Mouse (Mus musculus) liver, embryonic 11.5 days (tissue): ENCODE results near the gene Pwp2. TPM values are rescaled to one million over a fixed set of nuclear protein-coding genes. Genes with fewer than 3 reads are reported as not detected.
A peak's percentile ranks its signal among the peaks of the same experiment; 100 is the strongest.
"Not testable (repeated sequence)": the region's sequence is repeated elsewhere in the genome, so short reads cannot be mapped to it uniquely, and the experiment has no call there.

Experiments used
- ATAC-seq: fragments of 200-750 bp; cut with Nextera tagmentation; replicated peaks from 2 replicates; pipeline ENCODE4 v1.8.0; 2017; ENCODE audit warnings: moderate number of reproducible peaks, mild to moderate bottlenecking, moderate TSS enrichment, moderate library complexity; ENCODE audit not compliant: low FRiP score
- DNase-seq: peaks from one replicate; pipeline ENCODE4 v3.0.0-alpha.2; 2017; ENCODE audit warnings: low spot score
- H3K27ac ChIP-seq: fragments of 300-500 bp; sonication (generic); 2 replicates; pipeline ENCODE4 v1.5.1; 2014; ENCODE audit warnings: mild to moderate bottlenecking, low read depth, low read length, control low read depth
- H3K27me3 ChIP-seq: fragments of 300-500 bp; sonication (generic); replicated peaks from 2 replicates; pipeline ENCODE4 v1.6.1; 2014; ENCODE audit warnings: low read length, mixed read lengths; ENCODE audit not compliant: control insufficient read depth, insufficient read depth
- H3K36me3 ChIP-seq: fragments of 300-500 bp; sonication (generic); 2 replicates; pipeline ENCODE4 v1.6.1; 2014; ENCODE audit warnings: mild to moderate bottlenecking, low read length, moderate library complexity, mixed read lengths; ENCODE audit not compliant: control insufficient read depth, insufficient read depth
- H3K4me1 ChIP-seq: fragments of 300-500 bp; sonication (generic); replicated peaks from 2 replicates; pipeline ENCODE4 v1.6.1; 2014; ENCODE audit warnings: low read length, mixed read lengths; ENCODE audit not compliant: control insufficient read depth, insufficient read depth
- H3K4me2 ChIP-seq: fragments of 300-500 bp; sonication (generic); 2 replicates; pipeline ENCODE4 v1.6.1; 2014; ENCODE audit warnings: mild to moderate bottlenecking, control low read depth, moderate library complexity
- H3K4me3 ChIP-seq: fragments of 300-500 bp; sonication (generic); 2 replicates; pipeline ENCODE4 v1.5.1; 2014; ENCODE audit warnings: low read depth, low read length, control low read depth
- H3K9ac ChIP-seq: fragments of 300-500 bp; sonication (generic); 2 replicates; pipeline ENCODE4 v1.6.1; 2014; ENCODE audit warnings: low read depth, low read length, control low read depth
- H3K9me3 ChIP-seq: fragments of 300-500 bp; sonication (generic); 2 replicates; pipeline ENCODE4 v1.6.1; 2016; ENCODE audit warnings: low read length, inconsistent platforms, mixed read lengths; ENCODE audit not compliant: control insufficient read depth
- WGBS: fragments of 180-500 bp; shearing (Covaris S2); extraction: QIAGEN DNeasy Blood & Tissue Kit; methylation state at CpG from one replicate; pipeline ENCODE4 v1.1.7; 2014; 5-methylcytosine and 5-hydroxymethylcytosine counted together
- polyA plus RNA-seq: library from polyadenylated mRNA; unstranded; fragments of >200 nt; fragmentation: Nextera tagmentation; extraction: Ambion mirVana; gene quantifications from 2 replicates; pipeline ENCODE4 v1.2.1, GENCODE M21; 2014

Gene Pwp2
- polyA plus RNA-seq, 1 experiment from 2014 or later: 30.8 TPM

DNA sequence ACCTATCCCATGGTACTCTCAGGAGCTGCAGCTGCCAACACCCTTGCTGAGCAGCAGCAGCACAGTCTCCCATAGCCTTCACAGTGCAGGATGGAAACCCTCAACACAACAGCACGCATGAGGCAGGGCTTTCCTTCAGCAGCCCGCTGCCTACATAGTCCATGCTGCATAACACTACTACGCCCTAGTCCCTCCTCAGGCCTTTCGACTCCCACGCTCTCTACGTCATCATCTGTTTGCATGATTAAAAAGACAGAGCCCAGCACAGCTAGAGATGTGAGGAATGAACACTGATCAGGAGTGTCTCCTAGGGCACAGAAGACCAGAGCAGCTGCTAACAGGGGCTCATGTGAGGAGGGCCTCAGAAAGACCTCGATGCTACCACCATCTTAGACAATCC, 36.4 kb upstream of the Pwp2 start:
- H3K4me1 ChIP-seq: peaks cover 5% of the 10 kb centered on the region
- no peak overlapping the region for H3K27ac ChIP-seq
- ATAC-seq: no peak

GRCm38 (mm10) chr10:78219528-78219927, 34.6 kb upstream of the Pwp2 start:
- Histone ChIP-seq H3K4me1 (peaks cover 5% of the 10 kb centered on the region), H3K36me3 (peaks cover 26% of the 10 kb centered on the region), H3K4me3 (no peak overlapping the region), H3K4me2 (no peak overlapping the region), H3K27me3 (no peaks in the 10 kb centered on the region), H3K9me3 (no peaks in the 10 kb centered on the region), H3K27ac (no peak overlapping the region), H3K9ac (no peak overlapping the region)
- ATAC-seq (no peak), DNase-seq (no peak)
- 85% methylated on average over 1 of the region's 1 CpGs for WGBS

More for the DNA sequence above, 36.4 kb upstream of the Pwp2 start:
- WGBS: 92% methylated on average over 7 of the region's 7 CpGs
- no peaks in the 10 kb centered on the region for H3K9me3 ChIP-seq
- H3K4me2 ChIP-seq: no peak overlapping the region
- H3K36me3 ChIP-seq: peaks cover 17% of the 10 kb centered on the region
- no peak overlapping the region for H3K9ac ChIP-seq
- H3K27me3 ChIP-seq: no peaks in the 10 kb centered on the region
- H3K4me3 ChIP-seq: no peak overlapping the region
- DNase-seq: no peak

- Histone ChIP-seq H3K4me1 (peaks cover 5% of the 10 kb centered on the region), H3K27ac (no peak overlapping the region), H3K4me2 (no peak overlapping the region), H3K36me3 (peaks cover 35% of the 10 kb centered on the region), H3K27me3 (no peaks in the 10 kb centered on the region), H3K4me3 (no peak overlapping the region), H3K9me3 (no peaks in the 10 kb centered on the region), H3K9ac (no peak overlapping the region)
- no peak for DNase-seq
- ATAC-seq: no peak
- 86% methylated on average over 6 of the region's 6 CpGs for WGBS
Measured at GRCm38 (mm10) chr10:78218576-78218975, 33.6 kb upstream of the Pwp2 start.

- Histone ChIP-seq H3K4me3 (no peak overlapping the region), H3K9ac (0 out of 2 replicates have a peak overlapping the region, but pooled peaks have one; percentile 12), H3K27me3 (no peaks in the 10 kb centered on the region), H3K27ac (peak overlapping the region; percentile 60; the same call in 1 of the 2 replicates), H3K36me3 (peaks cover 36% of the 10 kb centered on the region), H3K9me3 (no peaks in the 10 kb centered on the region), H3K4me2 (no peak overlapping the region), H3K4me1 (peaks cover 5% of the 10 kb centered on the region)
- DNase-seq: no peak
- ATAC-seq: peak; percentile 96
- WGBS: 68% methylated on average over 6 of the region's 6 CpGs
Measured at GRCm38 (mm10) chr10:78216376-78217083, 31.6 kb upstream of the Pwp2 start.

GRCm38 (mm10) chr10:78214371-78214770, 29.4 kb upstream of the Pwp2 start:
- no peak for DNase-seq

GRCm38 (mm10) chr10:78211311-78211710, 26.4 kb upstream of the Pwp2 start:
- no peak overlapping the region for H3K4me3 ChIP-seq
- H3K9ac ChIP-seq: no peak overlapping the region
- DNase-seq (no peak), ATAC-seq (no peak)
- no peaks in the 10 kb centered on the region for H3K4me1 ChIP-seq
- H3K9me3 ChIP-seq: no peaks in the 10 kb centered on the region
- H3K4me2 ChIP-seq: no peak overlapping the region
- 75% methylated on average over 6 of the region's 6 CpGs for WGBS
- H3K36me3 ChIP-seq: peaks cover 39% of the 10 kb centered on the region
- H3K27ac ChIP-seq: no peak overlapping the region
- H3K27me3 ChIP-seq: no peaks in the 10 kb centered on the region

More at GRCm38 (mm10) chr10:78214371-78214770, 29.4 kb upstream of the Pwp2 start:
- 96% methylated on average over 9 of the region's 9 CpGs for WGBS
- no peak overlapping the region for H3K4me2 ChIP-seq
- H3K9ac ChIP-seq: no peak overlapping the region
- H3K4me3 ChIP-seq: no peak overlapping the region
- H3K27me3 ChIP-seq: no peaks in the 10 kb centered on the region
- ATAC-seq: no peak
- H3K9me3 ChIP-seq: no peaks in the 10 kb centered on the region
- H3K36me3 ChIP-seq: peaks cover 44% of the 10 kb centered on the region
- peaks cover 5% of the 10 kb centered on the region for H3K4me1 ChIP-seq
- H3K27ac ChIP-seq: no peak overlapping the region; the same call in 1 of the 2 replicates

- peaks cover 42% of the 10 kb centered on the region for H3K36me3 ChIP-seq
- no peak overlapping the region for H3K27ac ChIP-seq
- H3K9ac ChIP-seq: no peak overlapping the region
Measured at GRCm38 (mm10) chr10:78201182-78201581, 16.2 kb upstream of the Pwp2 start.

DNA sequence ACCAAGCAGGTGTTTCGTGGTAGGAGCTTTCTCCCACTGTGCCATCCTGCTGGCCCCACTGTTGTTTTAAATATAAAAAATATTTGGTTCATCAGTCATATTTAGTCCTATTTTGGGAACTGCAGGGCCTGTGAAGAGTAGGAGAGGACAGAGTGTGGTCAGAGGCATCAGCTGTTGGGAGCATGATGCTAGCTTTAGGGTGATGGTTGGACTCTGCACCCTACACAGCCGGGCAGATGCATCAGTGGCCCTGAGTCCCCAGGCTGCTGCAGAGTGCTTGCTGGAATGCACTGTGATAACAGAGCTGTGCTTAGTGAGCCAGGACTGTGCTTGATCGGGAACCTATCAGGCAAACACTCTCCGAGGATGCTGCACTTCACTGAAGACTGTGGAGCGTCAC, 8.0 kb upstream of the Pwp2 start:
- Histone ChIP-seq H3K27ac (no peak overlapping the region), H3K27me3 (no peaks in the 10 kb centered on the region), H3K36me3 (peaks cover 42% of the 10 kb centered on the region), H3K9me3 (no peaks in the 10 kb centered on the region), H3K9ac (no peak overlapping the region), H3K4me2 (no peak overlapping the region), H3K4me3 (no peak overlapping the region), H3K4me1 (no peaks in the 10 kb centered on the region)
- 92% methylated on average over 5 of the region's 5 CpGs for WGBS
- ATAC-seq (no peak), DNase-seq (no peak)

More at GRCm38 (mm10) chr10:78201182-78201581, 16.2 kb upstream of the Pwp2 start:
- no peaks in the 10 kb centered on the region for H3K9me3 ChIP-seq
- H3K4me3 ChIP-seq: no peak overlapping the region
- H3K4me1 ChIP-seq: no peaks in the 10 kb centered on the region
- no peak overlapping the region for H3K4me2 ChIP-seq
- ATAC-seq (no peak; the same call in 1 of the 2 replicates), DNase-seq (no peak)
- no peaks in the 10 kb centered on the region for H3K27me3 ChIP-seq
- 68% methylated on average over 4 of the region's 4 CpGs for WGBS

DNA sequence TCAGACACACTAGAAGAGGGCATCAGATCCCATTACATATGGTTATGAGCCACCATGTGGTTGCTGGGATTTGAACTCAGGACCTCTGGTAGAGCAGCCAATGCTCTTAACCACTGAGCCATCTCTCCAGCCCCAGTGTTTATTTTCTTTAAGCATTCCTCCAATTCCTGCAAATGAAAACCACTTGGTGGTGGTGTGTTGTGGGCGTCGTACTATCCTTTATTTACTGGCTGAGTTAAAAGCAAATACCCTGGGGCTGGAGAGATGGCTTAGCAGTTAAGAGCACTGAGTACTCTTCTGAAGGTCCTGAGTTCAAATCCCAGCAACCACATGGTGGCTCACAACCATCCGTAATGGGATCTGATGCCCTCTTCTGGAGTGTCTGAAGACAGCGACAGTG, 1.1 kb upstream of the Pwp2 start:
- WGBS: 92% methylated on average over 4 of the region's 4 CpGs
- not testable (repeated sequence) for H3K27me3 ChIP-seq, DNase-seq, ATAC-seq, H3K9ac ChIP-seq, H3K27ac ChIP-seq, H3K4me3 ChIP-seq, H3K9me3 ChIP-seq, H3K4me2 ChIP-seq
- Histone ChIP-seq H3K36me3 (peaks cover 28% of the 10 kb centered on the region), H3K4me1 (peaks cover 11% of the 10 kb centered on the region)
